Mouse (Mus musculus) heart, adult 9 months (tissue): ENCODE results near the gene BC030499.

Experiments used
- DNase-seq, 2 experiments: peaks; one replicate each; pipeline ENCODE4 v3.0.0; 2022; ENCODE audit warnings: low spot score in 2 of 2

BC030499 gene

GRCm38 (mm10) chr11:78305272-78305671 lies 14.6 kb downstream of the BC030499 start:
- no peak for DNase-seq

- DNase-seq: no peak
Measured at GRCm38 (mm10) chr11:78310861-78311511, 20.3 kb downstream of the BC030499 start.

- no peak for DNase-seq
Measured at GRCm38 (mm10) chr11:78313662-78314061, 23.0 kb downstream of the BC030499 start.

GRCm38 (mm10) chr11:78318411-78318810 lies 27.8 kb downstream of the BC030499 start:
- DNase-seq: no peak

GRCm38 (mm10) chr11:78322076-78322831 lies 31.6 kb downstream of the BC030499 start:
- no peak for DNase-seq

GRCm38 (mm10) chr11:78322860-78323259 lies 32.2 kb downstream of the BC030499 start, which contains the start of gene Aldoc:
Gene Aldoc, plus strand, starts transcription at chr11:78322968.
- DNase-seq: peak; percentile 56 to 57

GRCm38 (mm10) chr11:78324000-78324785 lies 33.6 kb downstream of the BC030499 start:
- no peak for DNase-seq

- no peak for DNase-seq
Measured at GRCm38 (mm10) chr11:78324965-78325364, 34.3 kb downstream of the BC030499 start.

- no peak for DNase-seq
Measured at GRCm38 (mm10) chr11:78327215-78327614, 36.6 kb downstream of the BC030499 start.

- peak; percentile 96 to 97 for DNase-seq
Measured at GRCm38 (mm10) chr11:78327634-78328511, 37.2 kb downstream of the BC030499 start, which contains the start of gene Pigs. Gene Pigs, plus strand, starts transcription at chr11:78328415.

- no peak for DNase-seq
Measured at GRCm38 (mm10) chr11:78328512-78329056, 37.9 kb downstream of the BC030499 start.

- no peak for DNase-seq
Measured at GRCm38 (mm10) chr11:78332676-78333075, 42.0 kb downstream of the BC030499 start.

- no peak for DNase-seq
Measured at GRCm38 (mm10) chr11:78333992-78334391, 43.4 kb downstream of the BC030499 start.

- DNase-seq: no peak
Measured at GRCm38 (mm10) chr11:78337040-78337439, 46.4 kb downstream of the BC030499 start.

- no peak for DNase-seq
Measured at GRCm38 (mm10) chr11:78341702-78342101, 51.1 kb downstream of the BC030499 start.

- DNase-seq: peak; percentile 67 to 68
Measured at GRCm38 (mm10) chr11:78343381-78344327, 53.0 kb downstream of the BC030499 start, which contains the start of gene Unc119. Gene Unc119, plus strand, starts transcription at chr11:78343482.

- DNase-seq: no peak
Measured at GRCm38 (mm10) chr11:78344328-78344889, 53.8 kb downstream of the BC030499 start.

GRCm38 (mm10) chr11:78344890-78345715 lies 54.5 kb downstream of the BC030499 start:
- DNase-seq: peak; percentile 76 to 77
